Mouse (Mus musculus) forebrain, embryonic 13.5 days (tissue): ENCODE measurements around the gene Eif3m. TPM values are rescaled to one million over a fixed set of nuclear protein-coding genes. Genes with fewer than 3 reads are reported as not detected.

ENCODE experiments used
- ATAC-seq: fragments of 200-750 bp; cut with Nextera tagmentation; 2 replicates; pipeline ENCODE4 v1.8.0; 2017
- H3K27ac ChIP-seq: fragments of 300-500 bp; sonication (generic); 2 replicates; pipeline ENCODE4 v1.5.1; 2015; ENCODE audit warnings: inconsistent platforms, mild to moderate bottlenecking, moderate library complexity
- H3K27me3 ChIP-seq: fragments of 300-500 bp; sonication (generic); 2 replicates; pipeline ENCODE4 v1.6.1; 2015; ENCODE audit warnings: mild to moderate bottlenecking, inconsistent platforms
- H3K36me3 ChIP-seq: fragments of 300-500 bp; sonication (generic); 2 replicates; pipeline ENCODE4 v1.6.1; 2015; ENCODE audit warnings: mild to moderate bottlenecking, inconsistent platforms; ENCODE audit not compliant: poor library complexity, severe bottlenecking
- H3K4me1 ChIP-seq: fragments of 300-500 bp; sonication (generic); 2 replicates; pipeline ENCODE4 v1.6.1; 2015; ENCODE audit warnings: inconsistent platforms
- H3K4me2 ChIP-seq: fragments of 300-500 bp; sonication (generic); 2 replicates; pipeline ENCODE4 v1.6.1; 2015; ENCODE audit warnings: inconsistent platforms, mild to moderate bottlenecking, moderate library complexity
- H3K4me3 ChIP-seq: fragments of 300-500 bp; sonication (generic); 2 replicates; pipeline ENCODE4 v1.5.1; 2015; ENCODE audit warnings: mild to moderate bottlenecking, inconsistent platforms
- H3K9ac ChIP-seq: fragments of 300-500 bp; sonication (generic); 2 replicates; pipeline ENCODE4 v1.6.1; 2015; ENCODE audit warnings: mild to moderate bottlenecking, inconsistent platforms
- H3K9me3 ChIP-seq: fragments of 300-500 bp; sonication (generic); replicated peaks from 2 replicates; pipeline ENCODE4 v1.6.1; 2016; ENCODE audit warnings: inconsistent platforms
- WGBS: fragments of 180-500 bp; shearing (Covaris S2); methylation state at CpG from one replicate; pipeline ENCODE4 v1.1.7; 2015; 5-methylcytosine and 5-hydroxymethylcytosine counted together
- polyA plus RNA-seq: library from polyadenylated mRNA; unstranded; fragments of >200 nt; fragmentation: Nextera tagmentation; extraction: Ambion mirVana; gene quantifications from 2 replicates; pipeline ENCODE4 v1.2.1, GENCODE M21; 2015

Eif3m gene
- polyA plus RNA-seq, result 248 and 255 TPM in 2 replicates

GRCm38 (mm10) chr2:105016967-105017287, at the start of gene Eif3m:
Eif3m (minus strand) TSS chr2:105017080.
- Histone ChIP-seq H3K4me2 (peak within 1 kb of the TSS; percentile 87), H3K36me3 (peaks cover 21% of the 10 kb centered on the region), H3K4me1 (peaks cover 23% of the 10 kb centered on the region), H3K9me3 (no peaks in the 10 kb centered on the region), H3K27me3 (no peaks in the 10 kb centered on the region), H3K27ac (peak within 1 kb of the TSS; percentile 81), H3K9ac (peak within 1 kb of the TSS; percentile 90), H3K4me3 (peak within 1 kb of the TSS; percentile 95)
- 0% methylated on average over 23 of the region's 25 CpGs for WGBS
- peak; percentile 100 for ATAC-seq

- no peaks in the 10 kb centered on the region for H3K4me1 ChIP-seq
- no peaks in the 10 kb centered on the region for H3K27me3 ChIP-seq
- no peak overlapping the region for H3K9ac ChIP-seq
- 47% methylated on average over 7 of the region's 7 CpGs for WGBS
- H3K9me3 ChIP-seq, result no peaks in the 10 kb centered on the region
- no peak for ATAC-seq
- H3K27ac ChIP-seq, result no peak overlapping the region
- no peaks in the 10 kb centered on the region for H3K36me3 ChIP-seq
- no peak overlapping the region for H3K4me2 ChIP-seq
- H3K4me3 ChIP-seq, result no peak overlapping the region
These were observed 46.0 kb upstream of the Eif3m start for GRCm38 (mm10) chr2:105062741-105063372.

GRCm38 (mm10) chr2:105058577-105059116, 41.8 kb upstream of the Eif3m start:
- Histone ChIP-seq H3K27me3 (no peaks in the 10 kb centered on the region), H3K27ac (no peak overlapping the region), H3K36me3 (no peaks in the 10 kb centered on the region), H3K9me3 (no peaks in the 10 kb centered on the region), H3K4me2 (no peak overlapping the region), H3K9ac (no peak overlapping the region), H3K4me1 (no peaks in the 10 kb centered on the region), H3K4me3 (no peak overlapping the region)
- 81% methylated on average over 7 of the region's 7 CpGs for WGBS
- ATAC-seq, result no peak

GRCm38 (mm10) chr2:105055529-105055928, 38.6 kb upstream of the Eif3m start:
- Histone ChIP-seq H3K4me2 (no peak overlapping the region), H3K9ac (no peak overlapping the region), H3K27ac (no peak overlapping the region), H3K4me1 (no peaks in the 10 kb centered on the region), H3K27me3 (no peaks in the 10 kb centered on the region), H3K9me3 (no peaks in the 10 kb centered on the region), H3K36me3 (no peaks in the 10 kb centered on the region), H3K4me3 (no peak overlapping the region)
- WGBS, result 75% methylated on average over 1 of the region's 1 CpGs
- no peak for ATAC-seq

- ATAC-seq, result no peak
- Histone ChIP-seq H3K36me3 (no peaks in the 10 kb centered on the region), H3K4me2 (no peak overlapping the region), H3K9ac (no peak overlapping the region), H3K4me1 (no peaks in the 10 kb centered on the region), H3K4me3 (no peak overlapping the region), H3K27ac (no peak overlapping the region), H3K27me3 (no peaks in the 10 kb centered on the region), H3K9me3 (no peaks in the 10 kb centered on the region)
- WGBS, result 37% methylated on average over 1 of the region's 1 CpGs
These were observed 31.4 kb upstream of the Eif3m start for GRCm38 (mm10) chr2:105048301-105048700.

GRCm38 (mm10) chr2:105043152-105043551, 26.3 kb upstream of the Eif3m start:
- Histone ChIP-seq H3K4me2 (no peak overlapping the region), H3K36me3 (no peaks in the 10 kb centered on the region), H3K4me1 (no peaks in the 10 kb centered on the region), H3K9ac (no peak overlapping the region), H3K27ac (no peak overlapping the region), H3K4me3 (no peak overlapping the region), H3K9me3 (no peaks in the 10 kb centered on the region), H3K27me3 (no peaks in the 10 kb centered on the region)
- 68% methylated on average over 4 of the region's 4 CpGs for WGBS
- ATAC-seq, result no peak

- Histone ChIP-seq H3K9me3 (no peaks in the 10 kb centered on the region), H3K4me1 (peaks cover 5% of the 10 kb centered on the region), H3K4me3 (no peak overlapping the region), H3K27ac (no peak overlapping the region), H3K9ac (no peak overlapping the region), H3K4me2 (no peak overlapping the region), H3K27me3 (no peaks in the 10 kb centered on the region), H3K36me3 (no peaks in the 10 kb centered on the region)
- WGBS, result 77% methylated on average over 4 of the region's 4 CpGs
- no peak for ATAC-seq
These were observed 24.0 kb upstream of the Eif3m start for GRCm38 (mm10) chr2:105040859-105041258.

- WGBS, result 96% methylated on average over 5 of the region's 5 CpGs
- Histone ChIP-seq H3K27me3 (no peaks in the 10 kb centered on the region), H3K36me3 (no peaks in the 10 kb centered on the region), H3K9me3 (no peaks in the 10 kb centered on the region), H3K27ac (no peak overlapping the region), H3K4me2 (no peak overlapping the region), H3K4me3 (no peak overlapping the region), H3K4me1 (peaks cover 13% of the 10 kb centered on the region), H3K9ac (no peak overlapping the region)
- ATAC-seq, result no peak
These were observed 22.0 kb upstream of the Eif3m start for GRCm38 (mm10) chr2:105038879-105039278.

- H3K27me3 ChIP-seq, result no peaks in the 10 kb centered on the region
These were observed 21.2 kb upstream of the Eif3m start for GRCm38 (mm10) chr2:105037956-105038569.

GRCm38 (mm10) chr2:105036401-105037070, 19.7 kb upstream of the Eif3m start:
- no peak overlapping the region for H3K9ac ChIP-seq
- no peak overlapping the region for H3K4me2 ChIP-seq
- no peaks in the 10 kb centered on the region for H3K36me3 ChIP-seq
- peaks cover 13% of the 10 kb centered on the region for H3K4me1 ChIP-seq
- 49% methylated on average over 11 of the region's 11 CpGs for WGBS
- H3K27ac ChIP-seq, result no peak overlapping the region
- no peak overlapping the region for H3K4me3 ChIP-seq
- no peaks in the 10 kb centered on the region for H3K27me3 ChIP-seq
- no peak for ATAC-seq
- H3K9me3 ChIP-seq, result no peaks in the 10 kb centered on the region

More at GRCm38 (mm10) chr2:105037956-105038569, 21.2 kb upstream of the Eif3m start:
- Histone ChIP-seq H3K27ac (no peak overlapping the region), H3K9ac (no peak overlapping the region), H3K9me3 (no peaks in the 10 kb centered on the region), H3K4me1 (peaks cover 13% of the 10 kb centered on the region), H3K4me2 (no peak overlapping the region), H3K36me3 (no peaks in the 10 kb centered on the region), H3K4me3 (no peak overlapping the region)
- 83% methylated on average over 7 of the region's 7 CpGs for WGBS
- no peak for ATAC-seq

- WGBS, result 34% methylated on average over 11 of the region's 11 CpGs
- H3K4me2 ChIP-seq, result no peak overlapping the region
- H3K27ac ChIP-seq, result no peak overlapping the region
- ATAC-seq, result no peak
- H3K9me3 ChIP-seq, result no peaks in the 10 kb centered on the region
- no peaks in the 10 kb centered on the region for H3K27me3 ChIP-seq
- peaks cover 13% of the 10 kb centered on the region for H3K4me1 ChIP-seq
- H3K9ac ChIP-seq, result no peak overlapping the region
- H3K36me3 ChIP-seq, result no peaks in the 10 kb centered on the region
- H3K4me3 ChIP-seq, result no peak overlapping the region
These were observed 19.1 kb upstream of the Eif3m start for GRCm38 (mm10) chr2:105035985-105036384.

- Histone ChIP-seq H3K4me3 (no peak overlapping the region), H3K27ac (no peak overlapping the region), H3K9me3 (no peaks in the 10 kb centered on the region), H3K36me3 (no peaks in the 10 kb centered on the region), H3K27me3 (no peaks in the 10 kb centered on the region), H3K9ac (no peak overlapping the region), H3K4me2 (no peak overlapping the region), H3K4me1 (peaks cover 13% of the 10 kb centered on the region)
- 48% methylated on average over 3 of the region's 3 CpGs for WGBS
- no peak for ATAC-seq
These were observed 17.2 kb upstream of the Eif3m start for GRCm38 (mm10) chr2:105034084-105034483.
